In genomic region chr7:83659159-83660065, GRCm38 (mm10) we compare ENCODE assay signal across 9 mouse cellular contexts. TPM values are rescaled to one million over a fixed set of nuclear protein-coding genes. Genes with fewer than 3 reads are reported as not detected.
DNase-seq lines count a peak whose midpoint lies in the region; ATAC-seq and TF ChIP-seq lines count a peak whose summit lies in the region.
"Had no signal": no experiment of that assay in that cellular context is flagged by ENCODE, and none has a peak within 500 bp of the region (broad histone marks: within the 10 kb centered on the region; RNA-seq: fewer than 3 reads in every experiment).

No protein-coding gene starts in this region.

- H3K27me3 ChIP-seq in lung, postnatal 0 days (replicated peaks; ENCODE audit: insufficient read depth, low read length) = no peaks in the 10 kb centered on the region
- H3K27me3 ChIP-seq: limb, embryonic 13.5 days had no signal

- TF ChIP-seq CTCF in layer of hippocampus, adult 2 months (conservative IDR thresholded peaks at IDR 0.05) = no peak
- no peak for TF ChIP-seq CTCF in lung, postnatal 0 days (IDR thresholded peaks at IDR 0.05)

- H3K9ac ChIP-seq in lung, postnatal 0 days (replicated peaks; ENCODE audit: low read depth) = no peak overlapping the region
- H3K9ac ChIP-seq: limb, embryonic 13.5 days had no signal

- no peaks in the 10 kb centered on the region for H3K9me3 ChIP-seq in lung, postnatal 0 days (ENCODE audit: low read length)
- H3K9me3 ChIP-seq: limb, embryonic 13.5 days had no signal

- no peak overlapping the region for H3K4me2 ChIP-seq in lung, postnatal 0 days (replicated peaks; ENCODE audit: low read depth, low read length)
- H3K4me2 ChIP-seq: limb, embryonic 13.5 days had no signal

- ATAC-seq in cerebellum, adult (ENCODE audit: insufficient number of reproducible peaks, low FRiP score, low TSS enrichment) = peak; percentile 54; the same call in 1 of the 2 replicates
- peak; percentile 57 to 76 for ATAC-seq in hematopoietic stem cell, adult 5-6 weeks (replicated peaks in 1 of 2; ENCODE audit: insufficient read depth in 1 of 2, low FRiP score in 2 of 2, low TSS enrichment in 1 of 2, low read depth in 1 of 2, poor library complexity in 2 of 2, severe bottlenecking in 2 of 2)
- ATAC-seq in lung, postnatal 0 days = peak; percentile 74

- no peak for TF ChIP-seq EP300 in lung, postnatal 0 days (IDR thresholded peaks at IDR 0.05)

- 0 out of 2 replicates have a peak overlapping the region, but pooled peaks have one; percentile 6 for H3K27ac ChIP-seq in layer of hippocampus, adult 2 months
- peak overlapping the region; percentile 23; the same call in 1 of the 2 replicates for H3K27ac ChIP-seq in lung, postnatal 0 days (ENCODE audit: low read length)
- H3K27ac ChIP-seq: limb, embryonic 13.5 days had no signal

- DNase-seq in layer of hippocampus, adult 2 months (ENCODE audit: low spot score in 2 of 2) = no peak
- DNase-seq in layer of hippocampus, adult 11-12 months (ENCODE audit: low spot score) = no peak
- peak; percentile 75 for DNase-seq in lung, postnatal 0 days (ENCODE audit: low spot score)
- peak; percentile 70 for DNase-seq in thymus, postnatal 0 days (ENCODE audit: low spot score)
- DNase-seq in MN1 (ENCODE audit: low spot score) = no peak
- no peak for DNase-seq in frontal cortex, postnatal 14 days (ENCODE audit: low spot score in 2 of 2)

- no peaks in the 10 kb centered on the region for H3K36me3 ChIP-seq in lung, postnatal 0 days (ENCODE audit: insufficient read depth, low read length)
- H3K36me3 ChIP-seq: limb, embryonic 13.5 days had no signal

- H3K4me3 ChIP-seq in layer of hippocampus, adult 2 months = no peak overlapping the region
- no peak overlapping the region for H3K4me3 ChIP-seq in lung, postnatal 0 days (ENCODE audit: low read depth, low read length)
- H3K4me3 ChIP-seq: limb, embryonic 13.5 days had no signal

- WGBS in lung, postnatal 0 days = 52% methylated on average over 9 of the region's 9 CpGs

- H3K4me1 ChIP-seq in lung, postnatal 0 days (ENCODE audit: insufficient read depth, low read depth, low read length) = no peaks in the 10 kb centered on the region
- H3K4me1 ChIP-seq: limb, embryonic 13.5 days had no signal

RNA-seq across cellular contexts. Expression of gene Stard5, which starts 27.7 kb away (rescaled TPM):
- 10 to 100 TPM; 18.3 to 18.5 TPM for total RNA-seq in layer of hippocampus, adult 2 months (2021)
- total RNA-seq in hematopoietic stem cell, adult 5-6 weeks (2017) = 12.4 and 18.1 TPM in 2 replicates
- polyA plus RNA-seq in lung, postnatal 0 days (2015; fragmentation: Nextera tagmentation; extraction: Ambion mirVana) = 12.9 and 13.4 TPM in 2 replicates
- polyA plus RNA-seq in thymus, postnatal 0 days (2015; fragmentation: Nextera tagmentation; extraction: Ambion mirVana) = 47.3 and 47.4 TPM in 2 replicates

Comparison
In these comparisons a context has a peak if more than half of its experiments do, and no peak if none do; other contexts are left out.
1. DNase-seq: peak in lung, postnatal 0 days (single experiment) and thymus, postnatal 0 days (single experiment); none in layer of hippocampus, adult 2 months (0 of 2), layer of hippocampus, adult 11-12 months (single experiment), MN1 (single experiment) and frontal cortex, postnatal 14 days (0 of 2).
2. Peak in every context shown above with its lines, with median percentiles within 50 percentile points of each other: ATAC-seq.